Mouse (Mus musculus) embryonic stem cell, embryonic (primary cell): ENCODE data around the gene Sergef.

Source experiments
- CTCF ChIA-PET, 4 experiments: fragments of 300-600 bp in 2 of 4; fragments of 350-600 bp in 2 of 4; sonication (Branson Sonifier 250); formaldehyde crosslinking; loops; one replicate each; lab custom pipeline; 2022; ENCODE audit warnings: inconsistent platforms in 2 of 4; lab: Charles Lee
- POLR2A ChIA-PET, 4 experiments: fragments of 300-600 bp in 2 of 4; fragments of 350-600 bp in 2 of 4; sonication (Branson Sonifier 250); formaldehyde crosslinking; loops; one replicate each; lab custom pipeline; 2022; ENCODE audit warnings: antibody characterized with exemption in 4 of 4, inconsistent platforms in 1 of 4; lab: Charles Lee

The Sergef gene

GRCm38 (mm10) chr7:46471054-46471737, 168.4 kb downstream of the Sergef start:
- POLR2A ChIA-PET, result interaction anchor here in 1 of 4 experiments (0.6 kb wide), 1 partner anchor 88 kb away, joined by 4 read pairs; no protein-coding TSS in a partner anchor
- CTCF ChIA-PET, result interaction anchor here in 2 of 4 experiments (0.6 to 1.5 kb wide), 2 partner anchors 11 to 170 kb away, joined by 3 read pairs; no protein-coding TSS in a partner anchor

GRCm38 (mm10) chr7:46469542-46469941, 170.1 kb downstream of the Sergef start:
- ChIA-PET POLR2A (no interaction called here), CTCF (interaction anchor here in 1 of 4 experiments (0.6 kb wide), 1 partner anchor 72 kb away, joined by 7 read pairs; no protein-coding TSS in a partner anchor)

- ChIA-PET CTCF (no interaction called here), POLR2A (interaction anchor here in 1 of 4 experiments (1.3 kb wide), 1 partner anchor 17 kb away, joined by 3 read pairs; no protein-coding TSS in a partner anchor)
These were observed 173.1 kb downstream of the Sergef start for GRCm38 (mm10) chr7:46466422-46466981.

GRCm38 (mm10) chr7:46463136-46463535, 176.5 kb downstream of the Sergef start:
- POLR2A ChIA-PET, result no interaction called here
- CTCF ChIA-PET, result no interaction called here

GRCm38 (mm10) chr7:46462287-46462686, 177.3 kb downstream of the Sergef start:
- ChIA-PET CTCF (interaction anchor here in 2 of 4 experiments (1.2 to 3.4 kb wide), 2 partner anchors 69 to 70 kb away, joined by 3 to 13 read pairs; no protein-coding TSS in a partner anchor), POLR2A (no interaction called here)

GRCm38 (mm10) chr7:46459605-46460245, 179.9 kb downstream of the Sergef start:
- ChIA-PET POLR2A (interaction anchor here in 1 of 4 experiments (1.2 to 1.7 kb wide), 2 partner anchors 21 to 36 kb away, joined by 3 to 4 read pairs; no protein-coding TSS in a partner anchor), CTCF (interaction anchor here (0.6 to 3.4 kb wide), 15 partner anchors 8 to 577 kb away, joined by 3 to 13 read pairs (median 3); partner anchors contain the start of gene Kcnc1 (in 1 of the 4))

GRCm38 (mm10) chr7:46459200-46459599, 180.4 kb downstream of the Sergef start:
- POLR2A ChIA-PET, result interaction anchor here in 1 of 4 experiments (1.7 kb wide), 1 partner anchor 36 kb away, joined by 4 read pairs; no protein-coding TSS in a partner anchor
- CTCF ChIA-PET, result interaction anchor here in 2 of 4 experiments (0.7 to 3.4 kb wide), 3 partner anchors 66 to 103 kb away, joined by 3 to 13 read pairs (median 4); no protein-coding TSS in a partner anchor

GRCm38 (mm10) chr7:46457889-46458288, 181.7 kb downstream of the Sergef start:
- POLR2A ChIA-PET, result no interaction called here
- CTCF ChIA-PET, result no interaction called here

- POLR2A ChIA-PET, result no interaction called here
These were observed 185.5 kb downstream of the Sergef start for GRCm38 (mm10) chr7:46453930-46454679.

GRCm38 (mm10) chr7:46448922-46449645, 190.5 kb downstream of the Sergef start:
- ChIA-PET POLR2A (interaction anchor here in 2 of 4 experiments (0.6 to 1.8 kb wide), 6 partner anchors 9 to 287 kb away, joined by 3 to 5 read pairs (median 4); no protein-coding TSS in a partner anchor), CTCF (interaction anchor here (0.5 to 1.3 kb wide), 8 partner anchors 11 to 121 kb away, joined by 3 to 8 read pairs (median 3); no protein-coding TSS in a partner anchor)

More at GRCm38 (mm10) chr7:46453930-46454679, 185.5 kb downstream of the Sergef start:
- CTCF ChIA-PET, result no interaction called here

- ChIA-PET POLR2A (interaction anchor here in 1 of 4 experiments (0.6 to 1.4 kb wide), 3 partner anchors 34 to 362 kb away, joined by 3 to 7 read pairs (median 3); no protein-coding TSS in a partner anchor), CTCF (interaction anchor here in 2 of 4 experiments (0.6 to 0.8 kb wide), 2 partner anchors 55 to 168 kb away, joined by 3 to 4 read pairs; no protein-coding TSS in a partner anchor)
These were observed 192.0 kb downstream of the Sergef start for GRCm38 (mm10) chr7:46447473-46448165.

GRCm38 (mm10) chr7:46445896-46446295, 193.7 kb downstream of the Sergef start:
- ChIA-PET POLR2A (no interaction called here), CTCF (no interaction called here)

- ChIA-PET CTCF (no interaction called here), POLR2A (no interaction called here)
These were observed 196.4 kb downstream of the Sergef start for GRCm38 (mm10) chr7:46443163-46443562.

GRCm38 (mm10) chr7:46438537-46439141, 201.0 kb downstream of the Sergef start:
- ChIA-PET CTCF (interaction anchor here (0.5 to 0.7 kb wide), 4 partner anchors 15 to 152 kb away, joined by 3 to 5 read pairs (median 5); no protein-coding TSS in a partner anchor), POLR2A (no interaction called here)

GRCm38 (mm10) chr7:46435833-46436232, 203.8 kb downstream of the Sergef start:
- CTCF ChIA-PET, result interaction anchor here (0.7 to 2.1 kb wide), 10 partner anchors 8 to 171 kb away, joined by 3 to 9 read pairs (median 4); no protein-coding TSS in a partner anchor
- POLR2A ChIA-PET, result interaction anchor here in 2 of 4 experiments (1.0 to 1.5 kb wide), 3 partner anchors 15 to 42 kb away, joined by 3 to 4 read pairs (median 3); no protein-coding TSS in a partner anchor

GRCm38 (mm10) chr7:46433874-46434273, 205.7 kb downstream of the Sergef start:
- ChIA-PET CTCF (no interaction called here), POLR2A (no interaction called here)
